Mouse (Mus musculus): Measurements from ENCODE around the gene Arhgef28. TPM values are rescaled to one million over a fixed set of nuclear protein-coding genes. Genes with fewer than 3 reads are reported as not detected.
"Not testable (repeated sequence)": the region's sequence is repeated elsewhere in the genome, so short reads cannot be mapped to it uniquely, and the experiment has no call there.

Arhgef28 gene
- polyA plus RNA-seq, 1 experiment, result 0.42 TPM

- WGBS, result 88% methylated on average over 26 of the region's 26 CpGs
- DNase-seq (ENCODE audit: low read depth in 1 of 2, low spot score in 2 of 2), result no peak
- no peaks in the 10 kb centered on the region for H3K36me3 ChIP-seq (ENCODE audit: control insufficient read depth, insufficient read depth, low read length)
- TF ChIP-seq CTCF (IDR thresholded peaks at IDR 0.05; ENCODE audit: extremely low read depth, insufficient read depth, insufficient read length, insufficient replicate concordance), result no peak
- no peak for TF ChIP-seq POLR2A (IDR thresholded peaks at IDR 0.05; ENCODE audit: low read depth, low read length)
- H3K4me3 ChIP-seq (ENCODE audit: extremely low read depth, insufficient read depth, insufficient read length), result no peak overlapping the region
- no peaks in the 10 kb centered on the region for H3K27me3 ChIP-seq (ENCODE audit: control insufficient read depth, insufficient read depth, low read length)
- H3K4me1 ChIP-seq (ENCODE audit: control insufficient read depth, insufficient read depth, insufficient read length), result no peaks in the 10 kb centered on the region
- no peak overlapping the region for H3K27ac ChIP-seq (ENCODE audit: insufficient read depth, low read length)
Observed at GRCm38 (mm10) chr13:98025706-98026504, 180.3 kb downstream of the Arhgef28 start.

DNA sequence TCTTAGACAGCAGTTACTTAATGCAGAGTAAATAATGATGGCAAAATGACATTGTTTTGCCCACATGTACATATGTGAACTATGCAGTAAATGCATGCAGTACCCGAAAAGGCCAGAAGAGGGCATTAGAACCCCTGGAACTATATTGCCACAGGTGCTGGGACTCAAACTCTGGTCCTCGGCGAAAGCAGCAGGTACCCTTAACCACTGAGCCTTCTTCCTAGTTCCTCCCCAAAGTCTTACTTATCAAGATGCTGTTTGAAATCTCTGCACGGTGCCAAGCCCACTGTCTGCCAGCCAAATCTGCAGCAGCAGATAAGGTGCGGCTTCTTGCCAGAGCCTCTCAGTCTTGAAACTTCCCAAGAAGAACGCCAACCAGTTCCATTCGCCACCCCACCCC is 181.1 kb downstream of the Arhgef28 start:
- peak; percentile 9; the same call in 1 of the 2 replicates for TF ChIP-seq CTCF (IDR thresholded peaks at IDR 0.05; ENCODE audit: extremely low read depth, insufficient read depth, insufficient read length, insufficient replicate concordance)
- no peak for TF ChIP-seq POLR2A (IDR thresholded peaks at IDR 0.05; ENCODE audit: low read depth, low read length)
- no peak for DNase-seq (ENCODE audit: low read depth in 1 of 2, low spot score in 2 of 2)
- no peaks in the 10 kb centered on the region for H3K36me3 ChIP-seq (ENCODE audit: control insufficient read depth, insufficient read depth, low read length)
- WGBS, result 80% methylated on average over 7 of the region's 7 CpGs
- H3K27me3 ChIP-seq (ENCODE audit: control insufficient read depth, insufficient read depth, low read length), result no peaks in the 10 kb centered on the region
- H3K27ac ChIP-seq (ENCODE audit: insufficient read depth, low read length), result no peak overlapping the region
- no peak overlapping the region for H3K4me3 ChIP-seq (ENCODE audit: extremely low read depth, insufficient read depth, insufficient read length)
- H3K4me1 ChIP-seq (ENCODE audit: control insufficient read depth, insufficient read depth, insufficient read length), result no peaks in the 10 kb centered on the region

DNA sequence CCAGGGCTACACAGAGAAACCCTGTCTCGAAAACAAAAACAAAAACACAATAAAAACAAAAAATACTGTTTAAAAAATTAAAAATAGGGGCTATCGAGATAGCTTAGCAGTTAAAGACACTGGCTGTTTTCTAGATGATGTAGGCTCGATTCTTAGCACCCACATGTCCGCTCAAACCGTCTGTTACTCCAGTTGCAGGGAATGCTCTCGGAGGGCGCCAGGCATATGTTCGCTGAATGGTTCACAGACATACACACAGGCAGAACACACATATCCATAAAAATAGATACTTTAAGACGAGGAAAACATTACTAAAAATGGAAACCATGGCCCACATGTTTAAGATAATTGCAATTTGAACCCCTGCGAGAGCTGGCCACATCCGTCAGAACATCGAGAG is 181.6 kb downstream of the Arhgef28 start:
- 89% methylated on average over 12 of the region's 12 CpGs for WGBS
- no peak for TF ChIP-seq CTCF (IDR thresholded peaks at IDR 0.05; ENCODE audit: extremely low read depth, insufficient read depth, insufficient read length, insufficient replicate concordance)
- DNase-seq (ENCODE audit: low read depth in 1 of 2, low spot score in 2 of 2), result no peak
- no peak overlapping the region for H3K4me3 ChIP-seq (ENCODE audit: extremely low read depth, insufficient read depth, insufficient read length)
- H3K36me3 ChIP-seq (ENCODE audit: control insufficient read depth, insufficient read depth, low read length), result no peaks in the 10 kb centered on the region
- H3K4me1 ChIP-seq (ENCODE audit: control insufficient read depth, insufficient read depth, insufficient read length), result no peaks in the 10 kb centered on the region
- no peak overlapping the region for H3K27ac ChIP-seq (ENCODE audit: insufficient read depth, low read length)
- no peaks in the 10 kb centered on the region for H3K27me3 ChIP-seq (ENCODE audit: control insufficient read depth, insufficient read depth, low read length)

DNA sequence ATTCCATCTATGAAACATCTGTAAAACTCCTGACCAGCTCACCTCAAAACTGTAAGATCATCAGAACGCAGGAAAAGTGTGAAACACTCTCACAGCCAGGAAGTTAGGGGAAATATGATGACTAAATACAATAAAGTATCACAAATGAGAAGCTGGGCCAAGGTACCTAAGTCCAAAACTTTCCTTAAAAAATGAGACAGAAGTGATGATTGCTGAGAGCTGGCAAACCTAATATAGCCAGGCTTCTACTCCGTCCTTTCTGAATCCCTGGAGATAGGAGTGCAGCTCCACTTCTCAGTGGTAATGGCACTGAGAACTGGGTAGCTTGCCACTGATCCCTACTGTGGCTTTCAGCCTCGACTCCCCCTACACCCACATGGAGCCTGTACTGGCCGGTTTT is 184.3 kb downstream of the Arhgef28 start:
- H3K27ac ChIP-seq (ENCODE audit: insufficient read depth, low read length), result no peak overlapping the region
- TF ChIP-seq POLR2A (IDR thresholded peaks at IDR 0.05; ENCODE audit: low read depth, low read length) (no peak), CTCF (IDR thresholded peaks at IDR 0.05; ENCODE audit: extremely low read depth, insufficient read depth, insufficient read length, insufficient replicate concordance) (no peak)

GRCm38 (mm10) chr13:98018837-98019236 is 187.4 kb downstream of the Arhgef28 start:
- not testable (repeated sequence) for H3K4me3 ChIP-seq (ENCODE audit: extremely low read depth, insufficient read depth, insufficient read length); H3K36me3 ChIP-seq (ENCODE audit: control insufficient read depth, insufficient read depth, low read length); DNase-seq (ENCODE audit: low read depth in 1 of 2, low spot score in 2 of 2); H3K4me1 ChIP-seq (ENCODE audit: control insufficient read depth, insufficient read depth, insufficient read length); H3K27me3 ChIP-seq (ENCODE audit: control insufficient read depth, insufficient read depth, low read length); H3K27ac ChIP-seq (ENCODE audit: insufficient read depth, low read length)
- 86% methylated on average over 8 of the region's 8 CpGs for WGBS

More for the DNA sequence above, 184.3 kb downstream of the Arhgef28 start:
- no peak for DNase-seq (ENCODE audit: low read depth in 1 of 2, low spot score in 2 of 2)
- Histone ChIP-seq H3K36me3 (ENCODE audit: control insufficient read depth, insufficient read depth, low read length) (no peaks in the 10 kb centered on the region), H3K4me3 (ENCODE audit: extremely low read depth, insufficient read depth, insufficient read length) (no peak overlapping the region), H3K4me1 (ENCODE audit: control insufficient read depth, insufficient read depth, insufficient read length) (no peaks in the 10 kb centered on the region), H3K27me3 (ENCODE audit: control insufficient read depth, insufficient read depth, low read length) (no peaks in the 10 kb centered on the region)
- 82% methylated on average over 4 of the region's 4 CpGs for WGBS

DNA sequence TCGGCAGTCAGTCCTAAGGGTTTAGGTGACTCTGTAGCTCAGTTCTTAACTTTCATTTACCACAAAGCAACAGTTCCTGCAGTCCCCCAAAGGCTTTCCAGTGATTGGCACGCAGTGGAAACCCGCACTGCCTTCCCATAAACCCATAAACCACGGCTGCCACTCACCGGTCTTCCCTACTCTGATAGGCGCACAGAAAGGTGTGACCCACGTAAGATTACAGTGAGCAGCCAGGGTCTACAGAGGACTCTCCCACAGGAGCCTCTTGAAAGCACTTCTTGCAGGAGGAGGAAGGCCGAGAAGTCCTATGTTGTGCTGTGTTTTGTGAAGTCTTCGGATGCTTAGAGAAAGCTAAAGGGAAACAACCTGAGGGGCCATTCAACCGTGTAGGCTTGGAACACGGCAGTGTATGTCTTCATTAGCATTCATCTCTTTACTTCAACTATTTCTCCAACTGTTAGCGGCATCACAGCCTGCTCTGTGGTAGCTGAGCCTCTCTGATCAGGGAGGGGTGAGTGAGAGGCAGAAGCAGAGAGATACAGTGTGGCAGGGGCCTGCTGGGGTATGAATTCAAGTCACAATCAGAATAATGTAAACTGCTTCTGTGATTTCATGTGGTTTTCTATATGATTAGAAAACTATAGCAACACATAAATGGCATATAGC is 189.2 kb downstream of the Arhgef28 start:
- Histone ChIP-seq H3K36me3 (ENCODE audit: control insufficient read depth, insufficient read depth, low read length) (no peaks in the 10 kb centered on the region), H3K27ac (ENCODE audit: insufficient read depth, low read length) (no peak overlapping the region), H3K4me1 (ENCODE audit: control insufficient read depth, insufficient read depth, insufficient read length) (no peaks in the 10 kb centered on the region), H3K27me3 (ENCODE audit: control insufficient read depth, insufficient read depth, low read length) (no peaks in the 10 kb centered on the region), H3K4me3 (ENCODE audit: extremely low read depth, insufficient read depth, insufficient read length) (no peak overlapping the region)
- 33% methylated on average over 12 of the region's 12 CpGs for WGBS
- no peak for DNase-seq (ENCODE audit: low read depth in 1 of 2, low spot score in 2 of 2)
- TF ChIP-seq CTCF (IDR thresholded peaks at IDR 0.05; ENCODE audit: extremely low read depth, insufficient read depth, insufficient read length, insufficient replicate concordance) (no peak), POLR2A (IDR thresholded peaks at IDR 0.05; ENCODE audit: low read depth, low read length) (no peak)
